15 mouse cellular contexts compared by ENCODE assay signal in the genomic region with DNA sequence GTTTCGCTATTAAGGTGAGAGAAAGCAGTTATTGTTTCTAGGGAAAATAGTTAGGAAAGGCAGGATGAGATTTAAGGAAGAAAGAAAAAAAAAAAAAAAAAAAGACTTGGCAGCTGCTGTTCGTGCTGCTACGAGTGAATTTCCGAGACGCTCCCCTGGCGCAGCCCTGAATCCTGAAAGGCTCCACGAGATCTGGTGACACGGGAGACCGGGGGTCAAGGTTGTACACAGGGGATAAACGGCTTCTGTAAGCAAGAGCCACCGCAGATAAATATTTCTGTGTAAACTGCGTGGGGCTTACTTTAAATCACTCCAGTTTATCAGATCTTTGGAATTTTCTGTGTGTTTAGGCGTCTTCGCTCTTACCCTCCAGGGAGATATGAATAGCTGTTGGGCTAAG. TPM values are rescaled to one million over a fixed set of nuclear protein-coding genes. Genes with fewer than 3 reads are reported as not detected.
A peak's percentile ranks its signal among the peaks of the same experiment; 100 is the strongest.
DNase-seq lines count a peak whose midpoint lies in the region; ATAC-seq and TF ChIP-seq lines count a peak whose summit lies in the region.
"Had no signal": no experiment of that assay in that cellular context is flagged by ENCODE, and none has a peak within 500 bp of the region (broad histone marks: within the 10 kb centered on the region; RNA-seq: fewer than 3 reads in every experiment).

No protein-coding gene starts in this region.

- H3K4me1 ChIP-seq in heart, embryonic 13.5 days = peaks cover 12% of the 10 kb centered on the region; the same call in 1 of the 2 replicates
- H3K4me1 ChIP-seq in midbrain, embryonic 13.5 days (replicated peaks) = peaks cover 9% of the 10 kb centered on the region
- peaks cover 7% of the 10 kb centered on the region; the same call in 1 of the 2 replicates for H3K4me1 ChIP-seq in midbrain, embryonic 14.5 days (ENCODE audit: control insufficient read depth, insufficient read depth, low read length)
- peaks cover 14% of the 10 kb centered on the region for H3K4me1 ChIP-seq in intestine, embryonic 16.5 days (ENCODE audit: control insufficient read depth, insufficient read depth, low read length)
- H3K4me1 ChIP-seq in stomach, embryonic 16.5 days (ENCODE audit: control insufficient read depth, insufficient read depth, low read length) = peaks cover 3% of the 10 kb centered on the region; the same call in 1 of the 2 replicates
- no peaks in the 10 kb centered on the region for H3K4me1 ChIP-seq in cerebellum, adult 2 months (ENCODE audit: control insufficient read depth, insufficient read depth, low read length)

- 59% methylated on average over 14 of the region's 14 CpGs for WGBS in heart, embryonic 13.5 days
- WGBS in midbrain, embryonic 13.5 days = 58% methylated on average over 14 of the region's 14 CpGs
- WGBS in midbrain, embryonic 14.5 days = 58% methylated on average over 14 of the region's 14 CpGs
- WGBS in intestine, embryonic 16.5 days = 29% methylated on average over 14 of the region's 14 CpGs
- 31% methylated on average over 14 of the region's 14 CpGs for WGBS in stomach, embryonic 16.5 days
- WGBS in cerebellum, adult 2 months = 51% methylated on average over 14 of the region's 14 CpGs

- no peaks in the 10 kb centered on the region; the same call in 1 of the 2 replicates for H3K36me3 ChIP-seq in heart, embryonic 13.5 days
- no peaks in the 10 kb centered on the region for H3K36me3 ChIP-seq in midbrain, embryonic 13.5 days
- no peaks in the 10 kb centered on the region for H3K36me3 ChIP-seq in midbrain, embryonic 14.5 days (ENCODE audit: control insufficient read depth, insufficient read depth, low read length)
- no peaks in the 10 kb centered on the region for H3K36me3 ChIP-seq in intestine, embryonic 16.5 days (ENCODE audit: control insufficient read depth, insufficient read depth, low read length)
- H3K36me3 ChIP-seq in stomach, embryonic 16.5 days (ENCODE audit: control insufficient read depth, insufficient read depth, low read length) = no peaks in the 10 kb centered on the region

- ATAC-seq in heart, embryonic 13.5 days (ENCODE audit: extremely low read depth, insufficient number of reproducible peaks, low FRiP score, low TSS enrichment) = no peak
- no peak for ATAC-seq in midbrain, embryonic 13.5 days
- ATAC-seq in midbrain, embryonic 14.5 days (ENCODE audit: low FRiP score, low TSS enrichment) = no peak
- ATAC-seq in intestine, embryonic 16.5 days = no peak
- ATAC-seq in stomach, embryonic 16.5 days (ENCODE audit: insufficient read depth, low FRiP score) = no peak

- no peak for TF ChIP-seq POLR2A in cerebellum, adult 2 months (IDR thresholded peaks at IDR 0.05; ENCODE audit: borderline replicate concordance, insufficient read depth, low read length)

- H3K9me3 ChIP-seq in heart, embryonic 13.5 days = no peaks in the 10 kb centered on the region
- H3K9me3 ChIP-seq in midbrain, embryonic 13.5 days = no peaks in the 10 kb centered on the region
- no peaks in the 10 kb centered on the region for H3K9me3 ChIP-seq in midbrain, embryonic 14.5 days (ENCODE audit: control insufficient read depth, low read length)
- H3K9me3 ChIP-seq in intestine, embryonic 16.5 days (ENCODE audit: control insufficient read depth, low read length) = no peaks in the 10 kb centered on the region
- H3K9me3 ChIP-seq in stomach, embryonic 16.5 days (replicated peaks; ENCODE audit: control insufficient read depth, low read length) = no peaks in the 10 kb centered on the region

- no peak overlapping the region for H3K4me3 ChIP-seq in heart, embryonic 13.5 days
- no peak overlapping the region for H3K4me3 ChIP-seq in midbrain, embryonic 13.5 days (replicated peaks)
- no peak overlapping the region for H3K4me3 ChIP-seq in midbrain, embryonic 14.5 days (replicated peaks; ENCODE audit: low read depth, low read length)
- H3K4me3 ChIP-seq in intestine, embryonic 16.5 days (ENCODE audit: low read length) = no peak overlapping the region
- H3K4me3 ChIP-seq in stomach, embryonic 16.5 days (replicated peaks; ENCODE audit: low read length) = no peak overlapping the region
- no peak overlapping the region for H3K4me3 ChIP-seq in cerebellum, adult 2 months (replicated peaks; ENCODE audit: insufficient read depth, low read depth, low read length)

- no peak for TF ChIP-seq CTCF in cerebellum, adult 2 months (IDR thresholded peaks at IDR 0.05; ENCODE audit: borderline replicate concordance, insufficient read depth, low read depth, low read length)

- no peak overlapping the region for H3K27ac ChIP-seq in heart, embryonic 13.5 days (replicated peaks)
- no peak overlapping the region for H3K27ac ChIP-seq in midbrain, embryonic 13.5 days
- no peak overlapping the region for H3K27ac ChIP-seq in midbrain, embryonic 14.5 days (replicated peaks; ENCODE audit: low read depth, low read length)
- H3K27ac ChIP-seq in intestine, embryonic 16.5 days (ENCODE audit: low read length) = 0 out of 2 replicates have a peak overlapping the region, but pooled peaks have one; percentile 19
- H3K27ac ChIP-seq in stomach, embryonic 16.5 days (ENCODE audit: low read length) = no peak overlapping the region
- no peak overlapping the region for H3K27ac ChIP-seq in cerebellum, adult 2 months (ENCODE audit: insufficient read depth, low read length)
- H3K27ac ChIP-seq: liver, embryonic 14.5 days had no signal

- no peaks in the 10 kb centered on the region for H3K27me3 ChIP-seq in heart, embryonic 13.5 days (replicated peaks)
- no peaks in the 10 kb centered on the region for H3K27me3 ChIP-seq in midbrain, embryonic 13.5 days
- no peaks in the 10 kb centered on the region for H3K27me3 ChIP-seq in midbrain, embryonic 14.5 days (ENCODE audit: control insufficient read depth, insufficient read depth, low read length)
- H3K27me3 ChIP-seq in intestine, embryonic 16.5 days (replicated peaks; ENCODE audit: control insufficient read depth, insufficient read depth, low read length) = no peaks in the 10 kb centered on the region
- H3K27me3 ChIP-seq in stomach, embryonic 16.5 days (ENCODE audit: control insufficient read depth, insufficient read depth, low read length) = no peaks in the 10 kb centered on the region
- no peaks in the 10 kb centered on the region for H3K27me3 ChIP-seq in cerebellum, adult 2 months (ENCODE audit: control insufficient read depth, insufficient read depth, low read length)

- H3K9ac ChIP-seq in heart, embryonic 13.5 days = no peak overlapping the region
- no peak overlapping the region for H3K9ac ChIP-seq in midbrain, embryonic 13.5 days (replicated peaks)
- H3K9ac ChIP-seq in midbrain, embryonic 14.5 days (replicated peaks; ENCODE audit: low read length) = no peak overlapping the region
- H3K9ac ChIP-seq in intestine, embryonic 16.5 days (ENCODE audit: low read depth, low read length) = peak overlapping the region; percentile 20; the same call in 1 of the 2 replicates
- H3K9ac ChIP-seq in stomach, embryonic 16.5 days (ENCODE audit: low read length) = no peak overlapping the region
- H3K9ac ChIP-seq: liver, embryonic 14.5 days had no signal

- 0 out of 2 replicates have a peak overlapping the region, but pooled peaks have one; percentile 14 for H3K4me2 ChIP-seq in heart, embryonic 13.5 days
- peak overlapping the region; percentile 1; the same call in 1 of the 2 replicates for H3K4me2 ChIP-seq in midbrain, embryonic 13.5 days (replicated peaks)
- H3K4me2 ChIP-seq in midbrain, embryonic 14.5 days (ENCODE audit: low read length) = no peak overlapping the region
- peak overlapping the region; percentile 3; the same call in 1 of the 2 replicates for H3K4me2 ChIP-seq in intestine, embryonic 16.5 days (ENCODE audit: low read depth, low read length)
- peak overlapping the region; percentile 30; the same call in 1 of the 2 replicates for H3K4me2 ChIP-seq in stomach, embryonic 16.5 days (ENCODE audit: low read depth, low read length)

- no peak for DNase-seq in heart, adult 8-10 months (ENCODE audit: low spot score)
- no peak for DNase-seq in midbrain, embryonic 14.5 days
- no peak for DNase-seq in cerebellum, adult 2 months
- no peak for DNase-seq in spleen, postnatal 10 days (ENCODE audit: low spot score in 2 of 2)
- DNase-seq: cerebellum, adult 9-10 months; layer of hippocampus, postnatal 36 days; spleen, adult 18-20 months; thymus, postnatal 25 days had no signal

RNA-seq across cellular contexts. Expression of gene Tshz2, which starts 8.7 kb away (rescaled TPM):
- 4.0 and 4.1 TPM in 2 replicates for polyA plus RNA-seq in heart, embryonic 13.5 days (2015; fragmentation: Nextera tagmentation; extraction: Ambion mirVana)
- 10 to 100 TPM; 11.0 to 14.1 (median 12.1) TPM for total RNA-seq in heart, adult 8-10 months (2022)
- 13.1 and 13.5 TPM in 2 replicates for polyA plus RNA-seq in midbrain, embryonic 13.5 days (2015; fragmentation: Nextera tagmentation; extraction: Ambion mirVana)
- 13.0 and 13.3 TPM in 2 replicates for polyA plus RNA-seq in midbrain, embryonic 14.5 days (2014; fragmentation: Nextera tagmentation; extraction: Ambion mirVana)
- polyA plus RNA-seq in intestine, embryonic 16.5 days (2015; fragmentation: Nextera tagmentation; extraction: Ambion mirVana) = 12.7 and 14.0 TPM in 2 replicates
- polyA plus RNA-seq in stomach, embryonic 16.5 days (2015; fragmentation: Nextera tagmentation; extraction: Ambion mirVana) = 11.2 and 13.5 TPM in 2 replicates
- 12.5 and 16.1 TPM in 2 replicates for polyA plus RNA-seq in cerebellum, adult 2 months (2012; rRNA removed)

RNA-seq across cellular contexts. Expression of gene Gm11011, which starts 54.0 kb away (rescaled TPM):
- not detected in 2 replicates for polyA plus RNA-seq in heart, embryonic 13.5 days (2015; fragmentation: Nextera tagmentation; extraction: Ambion mirVana)
- total RNA-seq in heart, adult 8-10 months (2022) = not detected
- not detected in 2 replicates for polyA plus RNA-seq in midbrain, embryonic 13.5 days (2015; fragmentation: Nextera tagmentation; extraction: Ambion mirVana)
- not detected in 2 replicates for polyA plus RNA-seq in midbrain, embryonic 14.5 days (2014; fragmentation: Nextera tagmentation; extraction: Ambion mirVana)
- not detected in 2 replicates for polyA plus RNA-seq in intestine, embryonic 16.5 days (2015; fragmentation: Nextera tagmentation; extraction: Ambion mirVana)
- polyA plus RNA-seq in stomach, embryonic 16.5 days (2015; fragmentation: Nextera tagmentation; extraction: Ambion mirVana) = not detected in 2 replicates
- not detected in 2 replicates for polyA plus RNA-seq in cerebellum, adult 2 months (2012; rRNA removed)
- total RNA-seq: layer of hippocampus, postnatal 36 days had no signal
- polyA plus RNA-seq: heart, embryonic 16.5 days; kidney, embryonic 14.5 days; liver, embryonic 14.5 days had no signal
